Mouse (Mus musculus): Measurements from ENCODE around the gene Agap1. TPM values are rescaled to one million over a fixed set of nuclear protein-coding genes. Genes with fewer than 3 reads are reported as not detected.

The Agap1 gene
- polyA plus RNA-seq, 1 experiment from 2014 or later: 27.2 TPM

- peaks cover 25% of the 10 kb centered on the region for H3K4me1 ChIP-seq (replicated peaks)
- H3K27ac ChIP-seq: no peak overlapping the region
- 96% methylated on average over 7 of the region's 7 CpGs for WGBS
- 0 out of 2 replicates have a peak, but pooled peaks cover 9% of the 10 kb centered on the region for H3K36me3 ChIP-seq
- no peaks in the 10 kb centered on the region for H3K9me3 ChIP-seq
- no peak for DNase-seq (ENCODE audit: low spot score)
- no peaks in the 10 kb centered on the region for H3K27me3 ChIP-seq (ENCODE audit: insufficient read depth, poor library complexity, severe bottlenecking)
- H3K4me3 ChIP-seq: no peak overlapping the region
Measured at GRCm38 (mm10) chr1:89650557-89650956, 196.0 kb downstream of the Agap1 start.

- H3K4me1 ChIP-seq (replicated peaks): peaks cover 27% of the 10 kb centered on the region
- WGBS: 93% methylated on average over 3 of the region's 3 CpGs
Measured at GRCm38 (mm10) chr1:89656167-89656566, 201.6 kb downstream of the Agap1 start.

GRCm38 (mm10) chr1:89656643-89657321 lies 202.2 kb downstream of the Agap1 start:
- DNase-seq (ENCODE audit: low spot score): no peak
- no peaks in the 10 kb centered on the region for H3K9me3 ChIP-seq
- H3K27ac ChIP-seq: no peak overlapping the region
- WGBS: 67% methylated on average over 11 of the region's 11 CpGs
- peaks cover 16% of the 10 kb centered on the region; the same call in 1 of the 2 replicates for H3K36me3 ChIP-seq
- H3K4me3 ChIP-seq: no peak overlapping the region
- H3K4me1 ChIP-seq (replicated peaks): peaks cover 24% of the 10 kb centered on the region
- H3K27me3 ChIP-seq (ENCODE audit: insufficient read depth, poor library complexity, severe bottlenecking): no peaks in the 10 kb centered on the region

More at GRCm38 (mm10) chr1:89656167-89656566, 201.6 kb downstream of the Agap1 start:
- H3K36me3 ChIP-seq: peaks cover 20% of the 10 kb centered on the region; the same call in 1 of the 2 replicates
- H3K4me3 ChIP-seq: no peak overlapping the region
- no peaks in the 10 kb centered on the region for H3K27me3 ChIP-seq (ENCODE audit: insufficient read depth, poor library complexity, severe bottlenecking)
- H3K9me3 ChIP-seq: no peaks in the 10 kb centered on the region
- no peak overlapping the region for H3K27ac ChIP-seq
- DNase-seq (ENCODE audit: low spot score): no peak

- no peak overlapping the region for H3K4me3 ChIP-seq
- H3K36me3 ChIP-seq: peaks cover 37% of the 10 kb centered on the region
- DNase-seq (ENCODE audit: low spot score): no peak
- H3K9me3 ChIP-seq: no peaks in the 10 kb centered on the region
- no peaks in the 10 kb centered on the region for H3K27me3 ChIP-seq (ENCODE audit: insufficient read depth, poor library complexity, severe bottlenecking)
- WGBS: 90% methylated on average over 4 of the region's 4 CpGs
- peaks cover 11% of the 10 kb centered on the region for H3K4me1 ChIP-seq (replicated peaks)
- H3K27ac ChIP-seq: no peak overlapping the region
Measured at GRCm38 (mm10) chr1:89660804-89661203, 206.2 kb downstream of the Agap1 start.

GRCm38 (mm10) chr1:89666154-89666553 lies 211.5 kb downstream of the Agap1 start:
- Histone ChIP-seq H3K4me1 (replicated peaks) (peaks cover 14% of the 10 kb centered on the region), H3K9me3 (no peaks in the 10 kb centered on the region), H3K27ac (no peak overlapping the region), H3K27me3 (ENCODE audit: insufficient read depth, poor library complexity, severe bottlenecking) (no peaks in the 10 kb centered on the region), H3K36me3 (peaks cover 64% of the 10 kb centered on the region), H3K4me3 (no peak overlapping the region)
- no peak for DNase-seq (ENCODE audit: low spot score)
- 91% methylated on average over 5 of the region's 5 CpGs for WGBS

- Histone ChIP-seq H3K27me3 (ENCODE audit: insufficient read depth, poor library complexity, severe bottlenecking) (no peaks in the 10 kb centered on the region), H3K36me3 (peaks cover 77% of the 10 kb centered on the region), H3K4me1 (replicated peaks) (peaks cover 14% of the 10 kb centered on the region), H3K27ac (no peak overlapping the region), H3K4me3 (no peak overlapping the region), H3K9me3 (no peaks in the 10 kb centered on the region)
- DNase-seq (ENCODE audit: low spot score): no peak
- WGBS: 92% methylated on average over 7 of the region's 7 CpGs
Measured at GRCm38 (mm10) chr1:89667387-89667786, 212.8 kb downstream of the Agap1 start.

- no peak overlapping the region for H3K4me3 ChIP-seq
- no peaks in the 10 kb centered on the region for H3K9me3 ChIP-seq
- H3K27ac ChIP-seq: no peak overlapping the region
- WGBS: 77% methylated on average over 9 of the region's 9 CpGs
- H3K27me3 ChIP-seq (ENCODE audit: insufficient read depth, poor library complexity, severe bottlenecking): no peaks in the 10 kb centered on the region
- no peak for DNase-seq (ENCODE audit: low spot score)
- peaks cover 85% of the 10 kb centered on the region for H3K36me3 ChIP-seq
- peaks cover 14% of the 10 kb centered on the region for H3K4me1 ChIP-seq (replicated peaks)
Measured at GRCm38 (mm10) chr1:89668635-89669034, 214.0 kb downstream of the Agap1 start.

- peaks cover 86% of the 10 kb centered on the region for H3K36me3 ChIP-seq
- DNase-seq (ENCODE audit: low spot score): no peak
- no peak overlapping the region; the same call in 1 of the 2 replicates for H3K27ac ChIP-seq
- H3K4me3 ChIP-seq: no peak overlapping the region
- WGBS: 70% methylated on average over 26 of the region's 26 CpGs
- H3K9me3 ChIP-seq: no peaks in the 10 kb centered on the region
- H3K4me1 ChIP-seq (replicated peaks): peaks cover 14% of the 10 kb centered on the region
- no peaks in the 10 kb centered on the region for H3K27me3 ChIP-seq (ENCODE audit: insufficient read depth, poor library complexity, severe bottlenecking)
Measured at GRCm38 (mm10) chr1:89671110-89671787, 216.6 kb downstream of the Agap1 start.

- peaks cover 91% of the 10 kb centered on the region for H3K36me3 ChIP-seq
- no peaks in the 10 kb centered on the region for H3K9me3 ChIP-seq
- H3K4me1 ChIP-seq (replicated peaks): peaks cover 14% of the 10 kb centered on the region
- no peak overlapping the region for H3K27ac ChIP-seq
- H3K4me3 ChIP-seq: no peak overlapping the region
- DNase-seq (ENCODE audit: low spot score): no peak
- no peaks in the 10 kb centered on the region for H3K27me3 ChIP-seq (ENCODE audit: insufficient read depth, poor library complexity, severe bottlenecking)
- WGBS: 86% methylated on average over 6 of the region's 6 CpGs
Measured at GRCm38 (mm10) chr1:89673071-89673470, 218.5 kb downstream of the Agap1 start.

- peaks cover 14% of the 10 kb centered on the region for H3K4me1 ChIP-seq (replicated peaks)
- no peak overlapping the region for H3K4me3 ChIP-seq
- H3K9me3 ChIP-seq: no peaks in the 10 kb centered on the region
- no peak overlapping the region for H3K27ac ChIP-seq
- no peak for DNase-seq (ENCODE audit: low spot score)
- no peaks in the 10 kb centered on the region for H3K27me3 ChIP-seq (ENCODE audit: insufficient read depth, poor library complexity, severe bottlenecking)
- WGBS: 95% methylated on average over 3 of the region's 3 CpGs
- H3K36me3 ChIP-seq: peaks cover 92% of the 10 kb centered on the region
Measured at GRCm38 (mm10) chr1:89673686-89674085, 219.1 kb downstream of the Agap1 start.

GRCm38 (mm10) chr1:89674681-89675080 lies 220.1 kb downstream of the Agap1 start:
- no peak for DNase-seq (ENCODE audit: low spot score)
- Histone ChIP-seq H3K27ac (no peak overlapping the region), H3K27me3 (ENCODE audit: insufficient read depth, poor library complexity, severe bottlenecking) (no peaks in the 10 kb centered on the region), H3K4me3 (no peak overlapping the region), H3K4me1 (replicated peaks) (peaks cover 14% of the 10 kb centered on the region), H3K9me3 (no peaks in the 10 kb centered on the region), H3K36me3 (peaks cover 84% of the 10 kb centered on the region)
- 78% methylated on average over 9 of the region's 9 CpGs for WGBS

- peaks cover 73% of the 10 kb centered on the region for H3K36me3 ChIP-seq
- H3K4me3 ChIP-seq: no peak overlapping the region
- 85% methylated on average over 4 of the region's 4 CpGs for WGBS
- H3K27ac ChIP-seq: no peak overlapping the region
- no peak for DNase-seq (ENCODE audit: low spot score)
- no peaks in the 10 kb centered on the region for H3K27me3 ChIP-seq (ENCODE audit: insufficient read depth, poor library complexity, severe bottlenecking)
- peaks cover 2% of the 10 kb centered on the region; the same call in 1 of the 2 replicates for H3K4me1 ChIP-seq (replicated peaks)
- H3K9me3 ChIP-seq: no peaks in the 10 kb centered on the region
Measured at GRCm38 (mm10) chr1:89676411-89676810, 221.8 kb downstream of the Agap1 start.

GRCm38 (mm10) chr1:89680673-89681072 lies 226.1 kb downstream of the Agap1 start:
- WGBS: 95% methylated on average over 7 of the region's 7 CpGs
- DNase-seq (ENCODE audit: low spot score): no peak
- Histone ChIP-seq H3K27me3 (ENCODE audit: insufficient read depth, poor library complexity, severe bottlenecking) (no peaks in the 10 kb centered on the region), H3K36me3 (peaks cover 65% of the 10 kb centered on the region), H3K9me3 (no peaks in the 10 kb centered on the region), H3K4me3 (no peak overlapping the region), H3K4me1 (replicated peaks) (no peaks in the 10 kb centered on the region), H3K27ac (no peak overlapping the region)

Data from hindbrain, embryonic 10.5 days (tissue).